Mouse (Mus musculus) heart, embryonic 10.5 days (tissue): ENCODE results near the gene Slc9a1. TPM values are rescaled to one million over a fixed set of nuclear protein-coding genes. Genes with fewer than 3 reads are reported as not detected.

ENCODE experiments used
- DNase-seq: peaks from one replicate; pipeline ENCODE4 v3.0.0-alpha.2; 2017; ENCODE audit warnings: low spot score
- H3K27ac ChIP-seq: fragments of 300-500 bp; sonication (generic); 2 replicates; pipeline ENCODE4 v1.5.1; 2016; ENCODE audit warnings: mild to moderate bottlenecking
- H3K27me3 ChIP-seq: fragments of 300-500 bp; sonication (generic); 2 replicates; pipeline ENCODE4 v1.6.1; 2016; ENCODE audit warnings: mild to moderate bottlenecking; ENCODE audit not compliant: poor library complexity, insufficient read depth, severe bottlenecking
- H3K36me3 ChIP-seq: fragments of 300-500 bp; sonication (generic); 2 replicates; pipeline ENCODE4 v1.6.1; 2016; ENCODE audit warnings: mild to moderate bottlenecking, moderate library complexity
- H3K4me1 ChIP-seq: fragments of 300-500 bp; sonication (generic); 2 replicates; pipeline ENCODE4 v1.6.1; 2016; ENCODE audit warnings: mild to moderate bottlenecking
- H3K4me3 ChIP-seq: fragments of 300-500 bp; sonication (generic); 2 replicates; pipeline ENCODE4 v1.5.1; 2016; ENCODE audit warnings: mild to moderate bottlenecking, moderate library complexity
- H3K9me3 ChIP-seq: fragments of 300-500 bp; sonication (generic); 2 replicates; pipeline ENCODE4 v1.6.1; 2016; ENCODE audit warnings: mild to moderate bottlenecking, moderate library complexity
- WGBS: fragments of 180-500 bp; shearing (Covaris S2); methylation state at CpG from one replicate; pipeline ENCODE4 v1.1.7; 2016; 5-methylcytosine and 5-hydroxymethylcytosine counted together
- polyA plus RNA-seq: library from polyadenylated mRNA; unstranded; fragments of >200 nt; fragmentation: Nextera tagmentation; extraction: Ambion mirVana; gene quantifications from 2 replicates; pipeline ENCODE4 v1.2.1, GENCODE M21; 2016

The Slc9a1 gene
- 7.6 and 8.2 TPM in 2 replicates for polyA plus RNA-seq

- peaks cover 48% of the 10 kb centered on the region for H3K4me1 ChIP-seq
- DNase-seq = peak; percentile 96
- no peaks in the 10 kb centered on the region for H3K27me3 ChIP-seq
- WGBS = under 1% methylated on average over 40 of the region's 40 CpGs
- no peaks in the 10 kb centered on the region for H3K9me3 ChIP-seq
- H3K27ac ChIP-seq = peak within 1 kb of the TSS; percentile 96
- peaks cover under 1% of the 10 kb centered on the region; the same call in 1 of the 2 replicates for H3K36me3 ChIP-seq
- H3K4me3 ChIP-seq = peak within 1 kb of the TSS; percentile 88
These were observed at the start of gene Slc9a1 for GRCm38 (mm10) chr4:133369553-133370297. TSS of gene Slc9a1 (plus strand) at chr4:133369706.

GRCm38 (mm10) chr4:133328129-133328528 lies 41.4 kb upstream of the Slc9a1 start:
- Histone ChIP-seq H3K9me3 (no peaks in the 10 kb centered on the region), H3K4me1 (peaks cover 3% of the 10 kb centered on the region), H3K4me3 (no peak overlapping the region), H3K27me3 (no peaks in the 10 kb centered on the region), H3K27ac (no peak overlapping the region), H3K36me3 (peaks cover 3% of the 10 kb centered on the region)
- 67% methylated on average over 7 of the region's 7 CpGs for WGBS
- DNase-seq = no peak

- Histone ChIP-seq H3K27me3 (no peaks in the 10 kb centered on the region), H3K4me1 (peaks cover 5% of the 10 kb centered on the region)
- WGBS = 85% methylated on average over 4 of the region's 4 CpGs
These were observed 39.2 kb upstream of the Slc9a1 start for GRCm38 (mm10) chr4:133330296-133330695.

GRCm38 (mm10) chr4:133333306-133333705 lies 36.2 kb upstream of the Slc9a1 start:
- DNase-seq = no peak
- WGBS = 70% methylated on average over 6 of the region's 6 CpGs
- Histone ChIP-seq H3K9me3 (no peaks in the 10 kb centered on the region), H3K27ac (no peak overlapping the region), H3K36me3 (0 out of 2 replicates have a peak, but pooled peaks cover 4% of the 10 kb centered on the region), H3K27me3 (no peaks in the 10 kb centered on the region), H3K4me1 (peaks cover 11% of the 10 kb centered on the region), H3K4me3 (no peak overlapping the region)

More at GRCm38 (mm10) chr4:133330296-133330695, 39.2 kb upstream of the Slc9a1 start:
- 0 out of 2 replicates have a peak, but pooled peaks cover 4% of the 10 kb centered on the region for H3K36me3 ChIP-seq
- H3K4me3 ChIP-seq = no peak overlapping the region
- no peaks in the 10 kb centered on the region for H3K9me3 ChIP-seq
- DNase-seq = no peak
- no peak overlapping the region for H3K27ac ChIP-seq

DNA sequence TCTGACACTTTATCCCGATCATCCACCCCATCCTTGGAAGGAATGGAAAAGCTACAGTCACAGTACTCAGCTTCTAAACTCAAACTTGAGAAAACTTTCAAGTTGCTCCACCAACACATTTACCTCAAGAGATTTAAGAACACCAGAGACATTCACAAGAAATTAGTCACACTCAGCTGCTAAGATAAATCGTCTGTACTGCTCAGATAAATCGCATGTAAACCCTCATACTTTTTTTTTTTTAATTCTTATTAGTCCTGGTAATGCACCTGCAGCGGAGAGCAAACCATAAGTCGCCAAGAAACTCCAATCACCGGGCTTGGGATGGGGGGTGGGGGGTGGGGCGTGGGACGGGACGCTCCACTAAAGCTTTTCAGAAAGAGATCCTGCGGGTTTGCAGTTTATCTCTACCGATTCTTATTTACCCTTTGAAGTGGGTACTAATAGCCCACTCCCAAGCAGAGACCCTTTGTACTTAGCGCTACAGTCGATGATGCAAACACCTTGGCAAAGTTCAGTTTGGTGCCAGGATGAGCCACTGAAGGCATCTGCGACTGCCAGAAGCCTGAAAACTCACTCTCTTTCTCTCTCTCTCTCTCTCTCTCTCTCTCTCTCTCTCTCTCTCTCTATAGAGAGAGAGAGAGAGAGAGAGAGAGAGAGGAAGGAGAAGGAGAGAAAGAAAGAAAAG lies 31.5 kb upstream of the Slc9a1 start:
- no peak for DNase-seq
- WGBS = 15% methylated on average over 14 of the region's 14 CpGs
- no peaks in the 10 kb centered on the region for H3K9me3 ChIP-seq
- peak overlapping the region; percentile 90 for H3K4me3 ChIP-seq
- 0 out of 2 replicates have a peak, but pooled peaks cover 5% of the 10 kb centered on the region for H3K27me3 ChIP-seq
- H3K27ac ChIP-seq = peak overlapping the region; percentile 92
- 0 out of 2 replicates have a peak, but pooled peaks cover 4% of the 10 kb centered on the region for H3K36me3 ChIP-seq
- peaks cover 13% of the 10 kb centered on the region for H3K4me1 ChIP-seq

DNA sequence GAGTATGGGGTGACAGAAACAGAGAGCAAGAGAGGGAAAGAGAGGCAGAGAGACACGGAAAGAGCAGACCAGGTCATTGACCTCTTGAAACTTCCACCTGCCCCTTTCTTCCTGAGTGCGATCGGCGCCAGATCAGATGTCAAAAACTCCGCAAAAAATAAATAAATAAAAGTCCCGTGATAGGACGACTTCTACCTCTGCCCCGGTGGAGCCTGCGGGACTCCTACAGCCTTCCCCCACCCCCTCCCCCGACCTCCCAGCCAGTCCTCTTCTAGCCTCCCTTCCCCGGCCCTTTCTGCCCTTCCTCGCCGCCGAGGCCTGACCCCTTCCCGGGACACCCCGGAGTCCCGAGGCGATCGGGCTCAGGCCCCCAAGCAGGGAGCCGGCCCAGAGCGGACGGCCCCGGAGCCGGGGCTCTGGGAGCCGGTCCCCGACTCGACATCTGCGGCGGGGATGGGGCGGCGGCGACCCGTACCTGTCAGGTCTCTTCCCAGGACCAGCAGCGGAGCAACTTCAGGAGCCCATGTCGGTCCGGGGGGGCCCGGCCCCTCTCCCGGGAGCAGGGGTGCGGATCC lies 30.9 kb upstream of the Slc9a1 start:
- H3K4me3 ChIP-seq = peak overlapping the region; percentile 90
- H3K27ac ChIP-seq = peak overlapping the region; percentile 92
- 0 out of 2 replicates have a peak, but pooled peaks cover 4% of the 10 kb centered on the region for H3K36me3 ChIP-seq
- 0 out of 2 replicates have a peak, but pooled peaks cover 5% of the 10 kb centered on the region for H3K27me3 ChIP-seq
- 2% methylated on average over 39 of the region's 39 CpGs for WGBS
- peaks cover 10% of the 10 kb centered on the region for H3K4me1 ChIP-seq
- no peak for DNase-seq
- no peaks in the 10 kb centered on the region for H3K9me3 ChIP-seq

- peak overlapping the region; percentile 92 for H3K27ac ChIP-seq
- peak; percentile 98 for DNase-seq
- peaks cover 10% of the 10 kb centered on the region for H3K4me1 ChIP-seq
- H3K4me3 ChIP-seq = peak overlapping the region; percentile 90
- 0 out of 2 replicates have a peak, but pooled peaks cover 5% of the 10 kb centered on the region for H3K27me3 ChIP-seq
- no peaks in the 10 kb centered on the region for H3K9me3 ChIP-seq
- H3K36me3 ChIP-seq = 0 out of 2 replicates have a peak, but pooled peaks cover 4% of the 10 kb centered on the region
- WGBS = under 1% methylated on average over 60 of the region's 60 CpGs
These were observed 30.3 kb upstream of the Slc9a1 start for GRCm38 (mm10) chr4:133339148-133339749.

DNA sequence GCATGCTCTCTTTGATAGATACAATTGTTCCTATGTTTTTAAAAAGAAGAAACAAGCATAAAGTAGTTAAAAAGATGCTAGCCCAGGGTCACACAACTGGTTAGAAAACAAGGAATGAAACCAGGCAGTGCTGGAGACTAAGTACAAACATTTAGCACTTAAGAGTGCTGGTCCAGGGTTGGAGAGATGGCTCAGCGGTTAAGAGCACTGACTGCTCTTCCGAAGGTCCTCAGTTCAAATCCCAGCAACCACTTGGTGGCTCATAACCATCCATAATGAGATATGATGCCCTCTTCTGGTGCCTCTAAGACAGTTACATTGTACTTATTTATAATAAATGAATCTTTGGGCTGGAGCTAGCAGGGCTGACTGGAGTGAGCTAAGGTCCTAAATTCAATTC lies 29.3 kb upstream of the Slc9a1 start:
- Histone ChIP-seq H3K36me3 (0 out of 2 replicates have a peak, but pooled peaks cover 1% of the 10 kb centered on the region), H3K4me3 (no peak overlapping the region), H3K27me3 (0 out of 2 replicates have a peak, but pooled peaks cover 5% of the 10 kb centered on the region), H3K4me1 (peaks cover 10% of the 10 kb centered on the region), H3K27ac (no peak overlapping the region), H3K9me3 (no peaks in the 10 kb centered on the region)
- no peak for DNase-seq
- 83% methylated on average over 2 of the region's 2 CpGs for WGBS

DNA sequence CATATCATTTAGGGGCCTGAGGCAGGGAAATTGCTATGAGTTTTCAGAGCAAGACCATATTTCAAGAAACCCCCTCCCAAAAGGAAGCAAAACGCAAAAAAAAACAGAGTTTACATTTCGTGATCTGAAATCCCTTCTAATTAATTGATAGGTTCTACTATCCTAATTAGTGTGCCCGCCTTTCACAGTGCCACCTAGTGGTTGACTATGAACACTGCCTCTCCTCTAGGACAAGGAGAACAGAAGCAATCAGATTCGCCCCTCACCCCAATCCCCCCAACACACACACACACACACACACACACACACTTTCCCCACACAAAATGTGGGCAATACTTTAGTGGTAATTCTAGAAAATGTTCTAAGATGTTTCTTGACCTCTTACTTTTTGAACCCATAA lies 25.4 kb upstream of the Slc9a1 start:
- no peak overlapping the region for H3K27ac ChIP-seq
- 7% methylated on average over 4 of the region's 4 CpGs for WGBS
- no peak for DNase-seq
- no peaks in the 10 kb centered on the region for H3K9me3 ChIP-seq
- H3K27me3 ChIP-seq = 0 out of 2 replicates have a peak, but pooled peaks cover 5% of the 10 kb centered on the region
- H3K4me3 ChIP-seq = no peak overlapping the region
- peaks cover 4% of the 10 kb centered on the region; the same call in 1 of the 2 replicates for H3K4me1 ChIP-seq
- H3K36me3 ChIP-seq = no peaks in the 10 kb centered on the region

DNA sequence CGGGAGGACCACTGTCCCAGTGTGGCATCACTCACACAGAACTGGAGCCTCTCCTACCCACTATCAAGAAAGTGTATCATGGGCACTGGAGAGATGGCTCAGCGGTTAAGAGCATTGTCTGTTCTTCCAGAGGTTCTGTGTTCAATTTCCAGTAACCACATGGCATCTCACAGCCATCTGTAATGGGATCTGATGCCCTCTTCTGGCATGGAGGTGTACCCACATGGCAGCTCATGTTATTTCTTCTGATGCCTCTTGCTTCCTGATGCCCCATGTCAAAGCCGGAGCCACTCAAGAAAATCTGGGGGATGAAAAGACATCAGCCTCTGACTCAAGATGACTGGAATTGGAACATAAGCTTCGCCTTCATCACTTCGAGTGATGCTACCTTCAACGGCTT lies 23.8 kb upstream of the Slc9a1 start:
- Histone ChIP-seq H3K4me1 (no peaks in the 10 kb centered on the region), H3K9me3 (no peaks in the 10 kb centered on the region), H3K27ac (no peak overlapping the region), H3K36me3 (no peaks in the 10 kb centered on the region), H3K27me3 (0 out of 2 replicates have a peak, but pooled peaks cover 5% of the 10 kb centered on the region), H3K4me3 (no peak overlapping the region)
- 84% methylated on average over 6 of the region's 6 CpGs for WGBS
- no peak for DNase-seq

DNA sequence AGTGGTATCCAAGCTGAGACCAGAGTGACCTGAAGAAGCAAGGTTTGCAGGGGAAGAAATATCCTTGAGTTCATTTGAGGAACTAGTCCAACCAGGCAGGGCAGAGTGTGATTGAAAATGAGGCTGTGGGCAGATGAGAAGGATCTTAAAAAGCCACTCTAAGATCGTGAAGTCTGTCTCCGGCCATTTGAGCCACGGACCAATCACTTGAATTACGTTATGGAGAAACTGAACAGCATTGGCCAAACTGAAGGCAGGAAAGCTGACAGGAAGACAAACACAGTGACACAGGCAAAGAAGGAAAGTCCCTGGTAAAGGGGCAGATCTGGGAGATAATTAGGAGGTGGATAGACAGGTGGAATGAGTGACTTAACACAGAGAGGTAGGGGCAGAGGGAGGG lies 22.9 kb upstream of the Slc9a1 start:
- no peak for DNase-seq
- WGBS = 72% methylated on average over 4 of the region's 4 CpGs
- Histone ChIP-seq H3K36me3 (no peaks in the 10 kb centered on the region), H3K27me3 (0 out of 2 replicates have a peak, but pooled peaks cover 5% of the 10 kb centered on the region), H3K4me1 (no peaks in the 10 kb centered on the region), H3K9me3 (no peaks in the 10 kb centered on the region), H3K27ac (no peak overlapping the region), H3K4me3 (no peak overlapping the region)

DNA sequence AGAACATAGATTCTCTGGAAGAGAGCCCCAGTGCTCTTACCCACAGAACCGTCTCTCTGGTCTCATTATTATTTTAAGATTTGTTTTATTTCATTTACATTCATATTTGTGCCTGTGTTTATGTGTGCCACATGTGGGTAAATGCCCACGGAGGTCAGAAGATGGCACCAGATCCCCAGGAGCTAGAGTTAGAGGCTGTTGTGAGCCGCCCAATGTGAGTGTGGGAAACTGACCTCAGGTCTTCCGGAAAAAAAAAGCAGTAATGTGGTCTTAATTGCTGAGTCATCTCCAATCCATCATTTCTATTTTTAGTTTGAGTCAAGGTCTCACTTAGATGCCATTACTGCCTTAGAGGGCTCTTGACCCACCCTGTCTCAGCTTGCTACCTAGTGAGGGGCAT lies 21.9 kb upstream of the Slc9a1 start:
- Histone ChIP-seq H3K4me1 (no peaks in the 10 kb centered on the region), H3K4me3 (no peak overlapping the region), H3K27ac (no peak overlapping the region), H3K9me3 (no peaks in the 10 kb centered on the region), H3K27me3 (no peaks in the 10 kb centered on the region), H3K36me3 (no peaks in the 10 kb centered on the region)
- no peak for DNase-seq
- WGBS = 62% methylated on average over 4 of the region's 4 CpGs
